Mouse (Mus musculus) CH12F3 (cell line): ENCODE measurements around the gene Rnf151.

Source experiments
- in situ Hi-C: fragments of 300-500 bp; cut with MboI; formaldehyde crosslinking; loops from 2 replicates; pipeline ENCODE4 v1.14.3; 2020; ENCODE audit warnings: low sequenced_read_pairs

The Rnf151 gene

DNA sequence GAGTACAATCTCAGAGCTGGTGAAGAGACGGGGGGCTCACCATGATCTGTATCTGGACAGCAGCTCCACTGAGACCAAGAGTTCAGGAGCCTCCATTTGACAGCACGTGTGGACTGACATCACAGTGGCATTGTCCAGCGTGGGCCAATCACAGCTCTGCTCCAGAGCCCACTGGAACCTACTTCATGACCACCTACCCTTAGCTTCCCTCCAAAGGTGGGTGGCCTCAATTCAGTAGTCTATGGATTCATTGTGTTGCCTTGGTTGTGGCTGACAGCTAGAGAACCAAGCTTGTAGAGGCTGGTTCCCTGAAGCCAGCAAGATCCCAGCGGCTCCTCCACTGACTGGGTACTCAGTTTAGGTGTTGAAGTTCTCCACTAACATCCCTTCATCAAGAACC lies at the start of gene Rnf151, which contains the start of gene Rps2:
Gene Rnf151, minus strand, starts transcription at position 121 of the 400 bp plus-strand sequence.
Gene Rps2, plus strand, starts transcription at position 174 of the 400 bp plus-strand sequence.
- in situ Hi-C loops, result no loop called here

DNA sequence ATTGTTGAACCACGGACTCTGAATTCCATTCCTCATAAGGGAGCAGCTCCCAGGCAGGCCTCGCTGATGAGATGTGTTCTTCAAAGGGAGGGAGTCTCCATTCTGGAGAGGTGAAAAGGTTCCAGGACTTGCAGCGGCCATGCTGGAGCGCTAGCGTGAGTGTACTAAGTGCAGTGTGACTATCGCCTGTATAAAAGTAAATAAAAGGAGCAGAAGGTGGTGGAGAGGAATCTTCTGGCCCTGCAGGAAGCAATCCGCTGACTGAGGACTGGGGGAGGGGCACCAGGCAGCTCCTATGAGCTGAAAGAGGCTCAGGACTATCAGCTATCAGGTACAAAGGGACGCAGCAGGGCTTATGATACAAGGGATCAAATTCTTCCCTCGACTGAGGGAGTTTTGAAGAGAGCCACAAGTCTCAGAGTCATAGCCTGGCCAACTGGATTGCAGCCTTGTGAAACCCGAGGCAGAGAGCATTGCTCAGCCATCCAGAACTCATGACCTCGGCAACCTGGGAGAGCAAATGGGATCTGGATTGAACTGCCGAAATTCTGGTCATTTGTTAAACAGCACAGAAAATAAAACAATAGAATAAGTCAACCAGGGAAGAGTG lies 48.5 kb upstream of the Rnf151 start:
- in situ Hi-C loops, result no loop called here

DNA sequence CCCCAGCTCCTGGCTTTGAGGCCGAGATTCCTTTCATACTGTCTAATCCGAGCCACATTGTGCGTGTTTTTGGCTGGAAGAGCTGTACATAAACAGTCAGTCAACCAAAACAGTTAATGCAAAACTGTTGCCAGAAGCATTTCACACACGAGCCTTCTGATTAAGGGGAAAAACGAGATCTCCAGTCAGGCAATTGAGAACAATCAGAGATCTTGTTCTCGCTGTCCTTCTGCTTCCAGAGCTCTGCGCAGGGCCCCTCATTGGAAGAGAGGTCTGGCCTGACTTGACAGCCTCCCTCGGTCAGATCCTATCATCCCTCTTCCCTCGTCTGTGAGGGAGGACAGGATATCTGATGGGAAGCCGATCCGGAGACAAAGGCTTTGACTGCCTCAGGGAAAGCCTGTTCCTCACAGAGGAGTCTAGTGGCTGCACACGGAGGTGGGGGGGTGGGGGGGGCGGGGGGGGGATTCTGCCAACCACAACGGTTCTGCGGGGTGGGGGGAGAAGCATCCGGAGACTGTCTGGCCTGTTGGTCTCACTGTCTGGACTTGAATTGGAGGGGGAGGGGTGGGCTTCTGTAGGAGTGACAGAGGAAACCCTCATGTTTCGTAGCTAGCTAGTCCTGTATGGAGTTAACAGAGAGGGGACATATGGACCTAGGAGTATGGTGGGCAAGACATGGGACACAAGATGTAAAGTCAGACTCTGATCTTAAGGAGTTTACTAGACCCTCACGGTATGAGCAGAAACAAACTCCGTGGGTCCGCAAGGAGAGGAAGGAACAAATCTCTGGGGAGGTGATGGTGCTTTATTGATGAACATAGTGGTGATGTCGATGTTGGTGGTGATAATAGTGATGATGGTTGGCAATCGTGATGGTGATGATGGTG lies 47.4 kb upstream of the Rnf151 start:
- in situ Hi-C loops, result no loop called here

DNA sequence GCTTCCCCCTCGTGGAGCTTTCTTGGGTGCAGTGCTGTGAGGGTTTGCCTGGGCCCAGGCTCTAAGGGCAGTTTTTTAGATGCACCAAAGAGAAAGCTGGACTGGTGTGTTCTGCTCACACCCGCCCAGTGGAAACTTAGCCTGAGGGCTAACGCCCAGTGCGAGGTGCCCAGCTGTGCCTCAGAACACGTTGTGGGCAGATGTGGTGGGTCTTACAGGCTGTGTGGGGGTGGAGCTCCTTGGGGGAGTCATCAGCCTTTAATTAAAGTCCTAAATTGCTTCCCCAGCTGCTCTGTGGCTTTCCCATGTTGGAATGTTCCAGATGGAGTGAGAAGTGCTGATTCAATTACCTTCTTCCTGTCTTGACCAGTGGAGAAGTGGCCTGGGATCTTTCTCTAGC lies 43.3 kb upstream of the Rnf151 start:
- in situ Hi-C loops, result no loop called here

DNA sequence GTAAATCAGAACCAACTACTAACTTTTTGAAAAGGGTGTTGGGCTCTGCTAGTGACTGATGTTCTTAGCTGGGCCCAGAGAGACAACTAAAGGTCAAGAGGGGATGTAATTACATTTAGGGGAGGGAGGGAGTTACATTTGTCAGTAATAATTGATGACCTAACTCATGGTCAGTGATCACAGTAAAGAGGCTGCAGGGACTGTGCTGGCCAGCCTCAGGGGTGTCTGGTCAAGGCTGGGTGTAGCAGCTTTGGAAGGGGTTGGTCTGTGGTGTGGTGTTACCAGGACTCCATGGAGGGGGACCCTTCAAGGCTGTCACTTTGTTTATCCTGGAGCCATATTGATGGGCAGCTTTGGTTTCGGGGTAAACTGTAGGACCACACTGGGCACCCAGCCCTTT lies 39.5 kb upstream of the Rnf151 start:
- in situ Hi-C loops, result no loop called here

DNA sequence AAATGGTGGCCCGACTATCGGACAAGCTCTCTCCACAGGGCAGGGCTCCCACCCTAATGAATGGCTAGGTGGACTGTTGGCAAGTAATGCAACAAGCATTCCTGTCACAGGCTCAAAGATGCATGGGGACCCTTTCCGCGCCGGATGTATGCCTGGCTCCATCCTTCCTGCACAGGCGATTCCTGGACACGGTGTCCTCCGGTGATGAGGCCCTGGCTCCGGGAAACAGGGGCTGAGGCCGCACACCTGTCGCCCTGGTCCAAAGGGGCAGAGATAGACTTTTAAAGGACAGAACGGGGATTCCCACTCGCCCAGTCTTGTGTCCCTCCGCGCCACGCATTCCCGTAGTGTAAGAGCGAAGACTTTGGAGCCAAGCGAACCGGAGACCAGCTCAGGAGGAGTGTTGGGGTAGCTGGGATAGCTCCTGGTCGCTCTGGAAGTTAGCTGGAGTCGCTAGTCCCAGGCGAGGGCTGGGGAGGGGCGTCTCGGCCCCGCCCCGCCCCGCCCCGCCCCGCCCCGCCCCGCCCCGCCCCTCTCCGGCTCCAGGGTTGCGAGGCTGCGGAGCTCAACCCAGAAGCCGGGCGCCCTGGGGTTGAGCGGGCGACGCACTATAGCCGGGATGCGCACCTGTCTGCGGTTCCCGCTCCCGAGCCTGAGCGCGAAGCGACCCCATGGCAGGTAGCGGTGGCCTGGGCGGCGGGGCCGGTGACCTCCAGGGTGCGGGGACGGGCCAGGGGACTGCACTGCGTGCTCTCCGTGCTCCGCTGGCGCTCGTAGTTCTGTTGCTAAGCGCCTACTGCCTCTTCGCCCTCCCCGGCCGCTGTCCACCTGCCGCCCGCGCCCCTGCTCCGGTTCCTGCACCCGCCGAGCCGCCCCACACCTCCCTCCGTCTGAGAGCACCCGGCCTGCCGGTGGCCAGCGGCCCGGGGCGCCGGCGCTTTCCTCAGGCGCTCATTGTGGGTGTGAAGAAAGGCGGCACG lies 34.8 kb upstream of the Rnf151 start, which contains the start of gene Hs3st6:
Gene Hs3st6, plus strand, starts transcription at position 574 of the 980 bp plus-strand sequence.
- in situ Hi-C loops, result no loop called here

DNA sequence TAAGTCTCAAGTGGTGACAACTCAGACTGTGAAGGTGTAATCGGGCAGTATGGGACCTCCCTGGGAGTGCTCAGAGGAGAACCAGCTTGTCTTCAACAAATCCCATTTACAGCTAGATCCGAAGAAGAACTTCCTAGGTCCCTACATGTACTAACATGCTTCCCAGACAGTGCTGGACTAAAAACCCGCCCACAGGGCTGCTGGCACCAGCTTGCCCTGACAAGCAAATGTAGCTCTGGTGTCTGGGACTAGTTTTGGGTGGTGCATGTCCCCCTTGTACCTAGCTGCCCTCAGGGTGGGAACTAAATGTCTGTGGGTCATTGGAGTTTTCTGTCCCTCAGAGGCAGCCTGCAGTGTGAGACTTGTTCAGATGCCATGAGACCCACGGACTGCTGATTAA lies 33.7 kb upstream of the Rnf151 start:
- in situ Hi-C loops, result no loop called here

DNA sequence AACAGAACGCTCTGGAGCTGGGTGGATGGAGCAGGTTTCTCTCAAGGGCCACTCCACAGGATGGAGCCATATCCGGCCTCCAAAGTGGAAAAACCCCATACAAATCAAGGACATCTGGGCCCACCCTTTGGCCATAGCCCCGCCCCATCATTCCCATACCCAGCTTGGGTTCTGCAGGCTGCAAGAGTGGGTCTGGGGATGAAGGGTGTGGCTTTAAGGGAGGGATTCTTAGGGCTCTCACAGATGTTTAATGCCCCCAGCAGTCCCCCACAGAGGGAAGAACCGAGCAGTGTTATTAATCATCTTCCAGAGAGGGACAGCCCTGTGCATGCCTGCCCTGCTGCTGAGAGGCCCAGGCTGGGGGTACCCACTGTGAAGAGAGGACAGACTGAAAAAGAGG lies 29.1 kb upstream of the Rnf151 start:
- in situ Hi-C loops, result loop anchor here (10.0 kb wide), 1 partner anchor 138 kb away; the partner anchor contains the start of genes Nubp2 and Spsb3

DNA sequence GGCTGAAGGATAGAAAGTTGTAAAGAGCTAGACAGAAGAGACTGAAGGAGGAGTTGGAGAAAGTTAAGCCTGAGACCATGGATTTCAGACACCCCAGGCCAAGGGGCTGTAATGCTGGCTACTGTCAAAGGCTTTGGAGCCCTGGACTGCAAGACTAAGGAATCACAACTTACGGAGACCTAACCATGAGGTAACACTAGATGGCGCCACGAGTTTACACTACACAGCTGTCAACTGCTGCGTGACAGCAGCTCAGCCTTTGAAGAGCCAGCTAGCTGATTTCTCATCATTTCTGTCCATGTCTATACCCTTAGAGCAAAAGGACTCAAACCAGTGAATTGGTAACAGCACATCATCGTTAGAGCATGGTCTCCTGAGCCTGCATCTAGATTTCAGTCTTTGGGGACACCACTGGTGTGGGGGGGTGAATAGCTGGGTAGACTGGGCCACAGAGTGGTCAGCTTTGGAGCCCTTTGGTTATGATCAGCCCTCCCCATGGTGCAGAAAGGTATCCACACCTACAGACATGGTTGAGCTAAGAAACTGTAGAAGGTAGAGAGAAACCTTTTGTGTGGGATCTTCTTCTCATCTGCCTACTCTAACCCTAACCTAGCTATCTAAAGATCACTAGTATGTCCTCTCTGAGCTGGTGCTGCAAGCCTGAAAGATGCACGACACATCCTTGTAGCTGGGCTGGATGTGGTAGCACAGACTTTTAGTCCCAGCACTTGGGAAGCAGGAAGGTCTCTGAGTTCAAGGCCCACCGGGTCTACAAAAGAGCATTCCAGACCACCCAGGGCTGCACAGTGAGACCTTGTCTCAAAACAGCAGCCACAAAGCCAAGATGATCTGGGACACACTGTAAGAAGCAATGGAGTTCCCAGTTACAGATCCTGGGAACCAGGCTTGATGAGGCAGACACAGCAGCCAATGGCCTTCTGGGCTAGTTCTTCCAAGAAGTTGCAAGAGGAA lies 27.9 kb upstream of the Rnf151 start:
- in situ Hi-C loops, result loop anchor here (10.0 kb wide), 1 partner anchor 139 kb away; the partner anchor contains the start of genes Nubp2 and Spsb3

DNA sequence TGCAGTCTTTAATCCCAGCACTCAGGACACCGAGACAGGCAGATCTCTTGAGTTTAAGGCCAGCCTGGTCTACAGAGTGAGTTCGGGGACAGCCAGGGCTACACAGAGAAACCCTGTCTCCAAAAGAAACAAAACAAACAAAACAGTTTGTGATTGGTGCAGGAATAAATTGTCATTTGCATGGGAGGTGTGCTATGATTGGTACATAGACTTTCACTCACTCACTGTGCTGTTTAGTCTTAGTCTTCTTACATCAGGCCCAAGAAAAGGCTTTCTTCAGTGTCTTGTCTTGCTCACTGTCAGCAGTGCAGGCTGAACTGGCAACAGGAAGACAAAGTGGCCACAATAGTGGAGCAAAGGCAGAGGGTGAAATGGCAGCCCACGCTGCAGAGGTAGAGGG lies 26.5 kb upstream of the Rnf151 start:
- in situ Hi-C loops, result loop anchor here (10.0 kb wide), 1 partner anchor 140 kb away; the partner anchor contains the start of genes Nubp2 and Spsb3

DNA sequence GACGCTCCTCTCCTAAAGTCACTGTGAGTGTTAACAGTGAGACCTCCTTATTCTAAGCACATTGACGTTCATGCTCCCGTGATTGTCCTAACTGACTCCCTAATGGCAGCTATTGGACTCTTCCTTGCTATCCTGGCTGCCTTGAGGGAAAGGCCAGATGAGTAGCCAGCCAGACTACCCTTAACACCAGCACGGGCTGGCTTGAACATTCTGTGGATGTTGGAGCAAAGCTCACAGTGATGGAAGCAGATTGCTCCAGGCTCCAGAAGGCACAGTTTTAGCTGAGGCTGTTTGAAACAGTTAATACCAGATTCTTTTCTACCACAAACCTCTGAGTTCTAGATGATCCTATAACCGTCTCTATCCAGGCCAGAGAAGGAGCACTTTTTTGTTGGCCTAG lies 26.0 kb upstream of the Rnf151 start:
- in situ Hi-C loops, result loop anchor here (10.0 kb wide), 1 partner anchor 141 kb away; the partner anchor contains the start of genes Nubp2 and Spsb3

DNA sequence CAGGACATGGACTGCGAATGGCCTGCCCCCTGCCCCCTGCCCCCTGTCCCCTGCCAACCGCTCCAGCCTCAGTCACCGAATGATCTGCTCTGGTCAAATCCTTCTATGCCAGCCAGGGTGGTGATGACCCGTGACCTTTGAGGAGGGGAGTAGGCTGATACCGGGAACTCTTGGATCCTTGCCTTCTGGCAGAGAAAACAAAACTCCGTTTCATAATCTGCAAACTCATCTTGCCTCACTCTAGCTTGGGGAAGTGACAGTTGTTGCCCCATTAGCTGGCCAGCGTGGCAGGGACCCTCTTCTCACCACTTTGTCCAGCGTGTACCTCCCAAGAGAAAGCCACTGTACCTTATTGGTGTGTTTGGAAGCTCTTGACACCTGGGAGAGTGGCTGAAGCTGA lies 24.4 kb upstream of the Rnf151 start:
- in situ Hi-C loops, result loop anchor here (10.0 kb wide), 1 partner anchor 142 kb away; the partner anchor contains the start of genes Nubp2 and Spsb3

DNA sequence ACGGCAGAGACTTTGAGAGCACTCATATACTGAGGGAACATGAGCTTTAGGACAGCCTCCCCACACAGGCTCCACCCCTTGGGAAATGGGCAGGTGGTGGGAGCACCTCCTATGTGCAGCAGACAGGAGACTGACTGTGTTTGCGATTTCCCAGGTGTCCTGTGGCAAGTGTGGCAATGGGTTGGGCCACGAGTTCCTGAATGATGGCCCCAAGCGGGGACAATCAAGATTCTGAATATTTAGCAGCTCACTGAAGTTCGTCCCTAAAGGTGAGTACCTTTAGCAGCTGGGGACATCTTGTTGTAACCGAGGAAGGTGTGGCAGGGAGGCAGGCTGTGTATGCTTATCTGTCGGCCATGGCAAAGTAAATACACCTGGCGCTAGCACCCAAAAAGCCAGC lies 22.1 kb upstream of the Rnf151 start:
- in situ Hi-C loops, result loop anchor here (10.0 kb wide), 1 partner anchor 145 kb away; the partner anchor contains the start of genes Nubp2 and Spsb3

DNA sequence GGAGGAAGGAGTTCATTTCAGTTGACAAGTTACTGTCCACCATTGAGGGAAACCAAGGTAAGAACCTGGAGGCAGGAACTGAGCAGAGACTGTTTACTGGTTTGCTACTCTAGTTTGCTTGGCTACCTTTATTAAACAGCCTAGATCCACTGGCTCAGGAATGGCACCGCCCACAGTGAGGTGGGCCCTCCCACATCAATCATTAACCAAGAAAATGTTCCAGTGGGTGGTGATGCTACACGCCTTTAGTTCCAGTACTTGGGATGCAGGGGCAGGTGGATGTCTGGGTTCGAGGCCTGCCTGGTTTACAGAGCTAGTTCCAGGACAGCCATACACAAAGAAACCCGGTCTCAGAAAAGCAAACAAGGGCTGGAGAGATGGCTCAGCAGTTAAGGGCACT lies 20.4 kb upstream of the Rnf151 start:
- in situ Hi-C loops, result no loop called here

DNA sequence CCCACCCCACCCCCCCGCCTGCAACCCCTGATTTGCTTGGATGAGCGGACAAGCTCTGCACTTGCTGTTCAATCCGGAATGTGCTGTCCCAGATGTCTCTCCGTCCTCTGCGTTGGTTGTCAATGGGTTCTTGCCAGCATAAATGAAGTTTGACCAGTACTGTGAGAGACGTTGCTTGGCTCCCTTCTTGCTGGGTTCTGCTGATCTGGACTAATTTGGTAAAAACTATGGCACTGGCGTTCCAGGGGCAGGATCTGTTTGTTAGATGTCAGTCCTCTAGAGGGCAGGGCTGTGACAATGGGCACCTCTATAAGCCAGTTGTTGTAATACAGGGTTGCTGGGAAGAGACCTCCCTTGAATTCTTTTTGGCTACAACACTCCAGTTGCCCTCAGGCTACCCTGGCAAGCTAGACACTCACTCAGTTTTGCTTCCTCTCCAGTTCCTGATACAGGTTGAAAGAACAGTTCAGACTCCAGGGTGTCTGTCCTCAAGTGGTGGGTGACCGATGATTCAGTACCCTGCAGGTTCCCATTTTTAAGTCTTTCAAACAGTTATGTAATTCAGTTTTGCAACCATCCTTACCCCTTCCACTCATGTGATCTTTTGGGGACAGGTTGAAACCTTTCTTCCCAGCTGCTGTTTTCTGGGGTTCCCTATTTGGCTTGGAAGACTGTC lies 19.4 kb upstream of the Rnf151 start:
- in situ Hi-C loops, result no loop called here

DNA sequence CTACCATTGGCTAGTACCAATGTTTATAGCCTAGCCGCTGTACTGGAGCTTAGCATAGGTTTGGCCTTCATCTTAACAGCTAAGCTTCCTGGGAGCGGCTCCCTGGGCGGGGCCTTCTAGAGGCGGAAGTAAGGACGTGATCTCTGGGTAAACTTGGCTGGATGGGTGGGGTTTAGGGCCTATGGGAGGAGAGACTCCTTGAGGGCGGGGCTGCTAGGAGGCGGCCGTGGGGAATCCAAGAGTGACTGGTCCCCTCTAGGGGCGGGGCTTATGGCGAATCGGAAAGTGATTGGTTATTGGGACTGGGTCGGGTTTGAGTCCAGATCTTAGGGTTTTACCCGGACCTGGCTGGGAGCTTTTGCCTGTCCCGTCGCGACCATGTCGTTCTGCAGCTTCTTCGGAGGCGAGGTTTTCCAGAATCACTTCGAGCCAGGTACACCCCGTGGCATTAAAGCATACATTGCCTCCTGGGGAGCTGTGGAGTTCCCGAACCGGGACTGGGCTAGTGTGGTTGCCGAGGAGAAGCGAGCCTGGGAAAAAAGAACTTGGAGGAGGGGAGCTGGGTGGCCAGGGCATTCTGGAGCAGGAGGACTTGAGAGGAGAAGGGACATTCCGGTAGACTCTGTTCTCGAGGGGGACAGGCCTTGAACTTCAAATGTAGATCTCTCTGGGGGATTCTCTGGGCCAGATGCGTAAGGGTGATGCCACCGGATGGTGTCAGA lies 18.6 kb upstream of the Rnf151 start, which contains the start of gene Msrb1:
Gene Msrb1, plus strand, starts transcription at position 313 of the 722 bp plus-strand sequence.
- in situ Hi-C loops, result no loop called here

DNA sequence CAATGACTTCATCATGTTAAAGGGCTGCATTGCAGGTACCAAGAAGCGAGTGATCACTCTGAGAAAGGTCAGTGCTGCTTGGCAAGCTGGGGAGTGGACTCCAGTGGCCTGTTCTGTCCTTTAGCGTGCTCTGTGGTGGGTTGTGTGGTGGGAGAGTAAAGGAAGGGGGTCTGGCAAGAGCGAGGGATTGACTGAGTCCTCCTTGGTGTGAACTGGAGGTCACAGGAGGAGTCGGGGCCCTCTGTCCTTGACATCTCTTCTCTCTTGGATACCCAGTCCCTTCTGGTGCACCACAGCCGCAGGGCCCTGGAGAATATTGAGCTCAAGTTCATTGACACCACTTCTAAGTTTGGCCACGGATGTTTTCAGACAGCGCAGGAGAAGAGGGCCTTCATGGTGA lies 17.6 kb upstream of the Rnf151 start:
- in situ Hi-C loops, result no loop called here

DNA sequence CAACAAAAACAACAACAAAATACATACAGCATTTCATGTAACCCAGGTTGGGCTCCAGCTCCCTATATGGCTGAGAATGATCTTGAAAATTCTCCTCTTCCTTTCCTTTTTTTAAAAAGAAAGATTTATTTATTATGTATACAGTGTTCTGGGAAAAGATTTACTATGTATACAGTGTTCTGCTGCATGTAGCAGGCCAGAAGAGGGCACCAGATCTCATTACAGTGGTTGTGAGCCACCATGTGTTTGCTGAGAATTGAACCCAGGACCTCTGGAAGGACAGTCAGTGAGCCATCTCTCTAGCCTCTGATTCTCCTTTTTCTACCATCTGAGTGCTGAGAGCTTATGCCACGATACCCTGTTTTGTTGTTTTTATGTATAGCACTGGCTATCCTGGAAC lies 16.6 kb upstream of the Rnf151 start:
- in situ Hi-C loops, result no loop called here
